Mouse (Mus musculus): ENCODE measurements around the gene Mmp9. TPM values are rescaled to one million over a fixed set of nuclear protein-coding genes. Genes with fewer than 3 reads are reported as not detected.

Gene Mmp9
- polyA plus RNA-seq, 1 experiment, result 5.8 TPM

DNA sequence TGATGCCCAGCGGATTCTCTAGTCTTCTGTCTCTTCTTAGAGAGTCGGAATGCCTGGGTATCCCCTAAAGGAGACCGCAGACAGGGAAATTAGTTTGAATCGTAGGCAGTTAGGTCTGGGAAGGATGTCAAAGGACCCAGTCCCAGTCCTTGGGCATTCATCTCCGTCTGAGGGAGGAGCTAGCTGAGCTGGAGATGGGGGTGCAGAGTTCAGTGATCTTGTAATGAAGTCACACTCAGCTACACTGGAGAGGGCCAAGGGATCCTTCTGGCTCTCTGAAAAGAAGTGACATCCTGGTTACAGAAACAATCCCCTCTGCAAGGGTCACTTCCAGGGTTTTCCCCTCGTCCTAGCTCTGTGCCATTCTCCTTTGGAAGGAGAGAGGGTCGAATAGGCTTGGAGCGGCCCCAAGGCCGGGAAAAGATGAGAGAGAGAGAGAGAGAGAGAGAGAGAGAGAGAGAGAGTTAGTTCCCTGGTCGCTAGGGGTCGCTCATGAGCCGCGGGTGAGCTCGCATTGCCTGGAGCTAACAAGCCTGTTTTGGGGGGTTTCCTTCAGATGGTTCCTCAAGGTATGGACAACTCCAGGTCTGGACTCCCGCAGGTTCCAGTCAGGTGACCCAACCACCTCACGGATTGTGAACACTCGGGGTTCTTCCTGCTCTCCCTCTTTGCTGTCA is 21.1 kb downstream of the Mmp9 start:
- Histone ChIP-seq H3K9me3 (replicated peaks; ENCODE audit: control insufficient read depth, insufficient read depth, low read length, poor library complexity, severe bottlenecking) (no peaks in the 10 kb centered on the region), H3K36me3 (ENCODE audit: control insufficient read depth, insufficient read depth, low read length, poor library complexity, severe bottlenecking) (no peaks in the 10 kb centered on the region), H3K4me1 (ENCODE audit: control insufficient read depth, insufficient read depth, low read length) (no peaks in the 10 kb centered on the region), H3K4me3 (ENCODE audit: low read depth, low read length) (peak overlapping the region; percentile 79), H3K27me3 (ENCODE audit: control insufficient read depth, insufficient read depth, low read length, poor library complexity, severe bottlenecking) (no peaks in the 10 kb centered on the region), H3K27ac (ENCODE audit: insufficient read depth, low read length) (no peak overlapping the region), H3K9ac (ENCODE audit: low read depth, poor library complexity, severe bottlenecking) (peak overlapping the region; percentile 75)
- TF ChIP-seq EP300 (IDR thresholded peaks at IDR 0.05; ENCODE audit: insufficient read depth, low read depth, low read length) (no peak), POLR2A (IDR thresholded peaks at IDR 0.05; ENCODE audit: insufficient read depth, low read length) (no peak), CTCF (IDR thresholded peaks at IDR 0.05; ENCODE audit: low read depth, low read length) (peak; percentile 74)

GRCm38 (mm10) chr2:164962183-164962580 is 21.6 kb downstream of the Mmp9 start:
- H3K9ac ChIP-seq (ENCODE audit: low read depth, poor library complexity, severe bottlenecking), result no peak overlapping the region
- H3K4me3 ChIP-seq (ENCODE audit: low read depth, low read length), result no peak overlapping the region
- H3K27me3 ChIP-seq (ENCODE audit: control insufficient read depth, insufficient read depth, low read length, poor library complexity, severe bottlenecking), result 0 out of 2 replicates have a peak, but pooled peaks cover 3% of the 10 kb centered on the region
- TF ChIP-seq EP300 (IDR thresholded peaks at IDR 0.05; ENCODE audit: insufficient read depth, low read depth, low read length) (no peak), CTCF (IDR thresholded peaks at IDR 0.05; ENCODE audit: low read depth, low read length) (no peak), POLR2A (IDR thresholded peaks at IDR 0.05; ENCODE audit: insufficient read depth, low read length) (no peak)
- H3K36me3 ChIP-seq (ENCODE audit: control insufficient read depth, insufficient read depth, low read length, poor library complexity, severe bottlenecking), result no peaks in the 10 kb centered on the region
- no peak overlapping the region for H3K27ac ChIP-seq (ENCODE audit: insufficient read depth, low read length)
- H3K4me1 ChIP-seq (ENCODE audit: control insufficient read depth, insufficient read depth, low read length), result no peaks in the 10 kb centered on the region
- no peaks in the 10 kb centered on the region for H3K9me3 ChIP-seq (replicated peaks; ENCODE audit: control insufficient read depth, insufficient read depth, low read length, poor library complexity, severe bottlenecking)

DNA sequence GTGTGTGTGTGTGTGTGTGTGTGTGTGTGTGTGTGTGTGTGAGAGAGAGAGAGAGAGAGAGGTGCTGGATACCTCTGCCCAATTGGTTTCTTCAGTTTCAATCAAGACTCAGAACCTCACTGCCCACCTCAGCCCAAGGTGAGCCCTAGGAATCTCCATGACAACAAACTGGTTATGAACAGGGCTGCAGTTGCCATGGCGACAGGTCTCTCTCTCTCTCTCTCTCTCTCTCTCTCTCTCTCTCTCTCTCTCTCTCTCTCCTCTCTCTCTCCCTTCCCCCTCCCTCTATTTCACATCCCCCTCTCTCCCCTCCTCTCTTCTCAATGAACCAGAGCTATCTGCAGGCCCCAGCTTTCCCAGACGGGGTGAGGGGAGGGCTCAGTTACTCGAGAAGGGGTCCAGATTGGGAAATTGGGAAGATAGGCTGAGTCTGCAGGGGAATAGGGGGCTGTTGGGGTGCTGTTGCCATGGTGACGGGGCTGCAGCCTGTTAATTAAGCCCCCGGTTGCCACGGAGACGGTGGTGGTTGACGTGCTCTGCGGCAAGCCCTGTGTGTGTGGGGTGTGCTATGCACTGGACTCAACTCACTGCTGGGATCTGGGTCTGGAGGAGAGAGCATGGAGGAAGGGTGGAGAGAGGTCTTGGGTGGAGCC is 23.8 kb downstream of the Mmp9 start:
- H3K27me3 ChIP-seq (ENCODE audit: control insufficient read depth, insufficient read depth, low read length, poor library complexity, severe bottlenecking), result peaks cover 20% of the 10 kb centered on the region; the same call in 1 of the 2 replicates
- H3K4me3 ChIP-seq (ENCODE audit: low read depth, low read length), result no peak overlapping the region
- TF ChIP-seq POLR2A (IDR thresholded peaks at IDR 0.05; ENCODE audit: insufficient read depth, low read length), result no peak
- TF ChIP-seq EP300 (IDR thresholded peaks at IDR 0.05; ENCODE audit: insufficient read depth, low read depth, low read length), result no peak
- TF ChIP-seq CTCF (IDR thresholded peaks at IDR 0.05; ENCODE audit: low read depth, low read length), result no peak

GRCm38 (mm10) chr2:164964981-164965380 is 24.4 kb downstream of the Mmp9 start:
- Histone ChIP-seq H3K27ac (ENCODE audit: insufficient read depth, low read length) (no peak overlapping the region), H3K9me3 (replicated peaks; ENCODE audit: control insufficient read depth, insufficient read depth, low read length, poor library complexity, severe bottlenecking) (no peaks in the 10 kb centered on the region), H3K27me3 (ENCODE audit: control insufficient read depth, insufficient read depth, low read length, poor library complexity, severe bottlenecking) (peaks cover 23% of the 10 kb centered on the region), H3K9ac (ENCODE audit: low read depth, poor library complexity, severe bottlenecking) (no peak overlapping the region), H3K36me3 (ENCODE audit: control insufficient read depth, insufficient read depth, low read length, poor library complexity, severe bottlenecking) (no peaks in the 10 kb centered on the region), H3K4me1 (ENCODE audit: control insufficient read depth, insufficient read depth, low read length) (no peaks in the 10 kb centered on the region), H3K4me3 (ENCODE audit: low read depth, low read length) (no peak overlapping the region)
- no peak for TF ChIP-seq POLR2A (IDR thresholded peaks at IDR 0.05; ENCODE audit: insufficient read depth, low read length)
- no peak for TF ChIP-seq EP300 (IDR thresholded peaks at IDR 0.05; ENCODE audit: insufficient read depth, low read depth, low read length)
- TF ChIP-seq CTCF (IDR thresholded peaks at IDR 0.05; ENCODE audit: low read depth, low read length), result no peak

More for the DNA sequence above, 23.8 kb downstream of the Mmp9 start:
- Histone ChIP-seq H3K4me1 (ENCODE audit: control insufficient read depth, insufficient read depth, low read length) (no peaks in the 10 kb centered on the region), H3K36me3 (ENCODE audit: control insufficient read depth, insufficient read depth, low read length, poor library complexity, severe bottlenecking) (no peaks in the 10 kb centered on the region), H3K9me3 (replicated peaks; ENCODE audit: control insufficient read depth, insufficient read depth, low read length, poor library complexity, severe bottlenecking) (no peaks in the 10 kb centered on the region), H3K27ac (ENCODE audit: insufficient read depth, low read length) (no peak overlapping the region), H3K9ac (ENCODE audit: low read depth, poor library complexity, severe bottlenecking) (no peak overlapping the region)

- Histone ChIP-seq H3K36me3 (ENCODE audit: control insufficient read depth, insufficient read depth, low read length, poor library complexity, severe bottlenecking) (no peaks in the 10 kb centered on the region), H3K27ac (ENCODE audit: insufficient read depth, low read length) (no peak overlapping the region), H3K9ac (ENCODE audit: low read depth, poor library complexity, severe bottlenecking) (no peak overlapping the region), H3K4me1 (ENCODE audit: control insufficient read depth, insufficient read depth, low read length) (no peaks in the 10 kb centered on the region), H3K27me3 (ENCODE audit: control insufficient read depth, insufficient read depth, low read length, poor library complexity, severe bottlenecking) (peaks cover 25% of the 10 kb centered on the region), H3K4me3 (ENCODE audit: low read depth, low read length) (no peak overlapping the region), H3K9me3 (replicated peaks; ENCODE audit: control insufficient read depth, insufficient read depth, low read length, poor library complexity, severe bottlenecking) (no peaks in the 10 kb centered on the region)
- TF ChIP-seq CTCF (IDR thresholded peaks at IDR 0.05; ENCODE audit: low read depth, low read length) (no peak), EP300 (IDR thresholded peaks at IDR 0.05; ENCODE audit: insufficient read depth, low read depth, low read length) (no peak), POLR2A (IDR thresholded peaks at IDR 0.05; ENCODE audit: insufficient read depth, low read length) (no peak)
Measured at GRCm38 (mm10) chr2:164966381-164966780, 25.8 kb downstream of the Mmp9 start.

DNA sequence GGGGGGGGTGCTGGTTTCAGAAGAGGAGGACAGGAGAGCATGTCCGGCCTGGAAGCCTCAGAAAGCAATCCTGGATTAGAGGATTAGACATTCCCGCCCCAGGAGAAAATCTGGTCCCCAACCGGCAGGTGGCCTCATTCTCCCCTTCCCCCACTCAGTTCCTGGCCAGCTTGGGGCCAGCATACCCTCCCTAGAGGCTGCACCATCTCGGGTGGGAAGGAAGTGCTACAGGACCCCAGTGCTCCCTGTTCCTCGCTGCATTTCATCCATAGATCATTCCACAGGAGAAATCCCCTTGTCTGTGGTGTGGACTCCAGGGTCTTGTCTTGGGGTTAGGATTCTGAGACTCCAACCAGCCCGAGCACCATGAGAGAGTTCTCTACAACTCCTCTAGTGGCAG is 26.6 kb downstream of the Mmp9 start:
- no peaks in the 10 kb centered on the region for H3K9me3 ChIP-seq (replicated peaks; ENCODE audit: control insufficient read depth, insufficient read depth, low read length, poor library complexity, severe bottlenecking)
- no peak overlapping the region for H3K27ac ChIP-seq (ENCODE audit: insufficient read depth, low read length)
- H3K27me3 ChIP-seq (ENCODE audit: control insufficient read depth, insufficient read depth, low read length, poor library complexity, severe bottlenecking), result peaks cover 25% of the 10 kb centered on the region
- H3K9ac ChIP-seq (ENCODE audit: low read depth, poor library complexity, severe bottlenecking), result no peak overlapping the region
- no peaks in the 10 kb centered on the region for H3K4me1 ChIP-seq (ENCODE audit: control insufficient read depth, insufficient read depth, low read length)
- peak; percentile 9 for TF ChIP-seq CTCF (IDR thresholded peaks at IDR 0.05; ENCODE audit: low read depth, low read length)
- no peak for TF ChIP-seq POLR2A (IDR thresholded peaks at IDR 0.05; ENCODE audit: insufficient read depth, low read length)
- no peak for TF ChIP-seq EP300 (IDR thresholded peaks at IDR 0.05; ENCODE audit: insufficient read depth, low read depth, low read length)
- no peaks in the 10 kb centered on the region for H3K36me3 ChIP-seq (ENCODE audit: control insufficient read depth, insufficient read depth, low read length, poor library complexity, severe bottlenecking)
- H3K4me3 ChIP-seq (ENCODE audit: low read depth, low read length), result no peak overlapping the region

Measured in ES-Bruce4 (cell line).